Mouse (Mus musculus) liver, postnatal 0 days (tissue): ENCODE data around the gene Gm45618.

Experiments
- CTCF ChIP-seq: sonication (generic); IDR thresholded peaks from 2 replicates; pipeline ENCODE4 v1.5.1; 2016; ENCODE audit warnings: antibody characterized with exemption, low read depth
- EP300 ChIP-seq: IDR thresholded peaks from 2 replicates; pipeline ENCODE4 v1.6.1; 2016; ENCODE audit warnings: antibody characterized with exemption, low read depth, mild to moderate bottlenecking

DNA sequence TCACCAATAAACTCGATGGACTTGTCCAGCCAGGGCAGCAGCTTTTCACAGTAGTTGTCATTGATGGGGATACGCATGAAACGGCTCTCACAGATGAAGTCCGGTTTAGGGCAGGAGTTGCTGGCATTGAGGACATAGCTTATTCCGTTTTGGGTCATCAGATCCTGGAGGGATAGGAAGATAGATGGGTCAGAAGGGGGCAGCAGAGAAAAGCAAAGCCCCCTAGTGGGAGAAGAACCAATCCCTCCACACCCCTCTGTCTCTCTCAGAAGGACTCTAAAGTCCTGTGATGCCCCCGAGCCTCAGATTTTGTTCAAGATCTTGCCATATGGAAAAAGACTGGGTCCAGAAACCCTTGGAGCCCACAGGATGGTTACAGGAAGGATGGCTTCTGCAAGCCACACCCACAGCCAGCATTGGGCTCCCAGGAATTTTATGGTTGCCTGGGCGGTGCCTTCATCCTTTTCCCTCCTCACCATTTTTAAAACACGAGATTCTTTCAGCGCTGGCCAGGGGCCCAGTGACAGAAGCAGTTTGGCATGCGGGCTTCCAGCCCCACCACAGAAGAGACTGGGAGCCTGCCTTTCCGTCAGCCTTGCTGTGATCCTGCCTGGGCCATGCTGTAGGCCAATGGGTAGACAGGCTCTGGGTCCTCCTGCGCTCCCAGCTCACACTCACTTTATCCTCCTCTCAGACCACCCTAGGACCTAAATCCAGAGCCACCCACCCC, 36.8 kb downstream of the Gm45618 start:
- TF ChIP-seq CTCF (no peak; the same call in 1 of the 2 replicates), EP300 (no peak)
